Mouse (Mus musculus) liver, postnatal 0 days (tissue): ENCODE measurements around the gene Scp2.

ENCODE experiments used
- CTCF ChIP-seq: sonication (generic); IDR thresholded peaks from 2 replicates; pipeline ENCODE4 v1.5.1; 2016; ENCODE audit warnings: antibody characterized with exemption, low read depth
- EP300 ChIP-seq: IDR thresholded peaks from 2 replicates; pipeline ENCODE4 v1.6.1; 2016; ENCODE audit warnings: antibody characterized with exemption, low read depth, mild to moderate bottlenecking

DNA sequence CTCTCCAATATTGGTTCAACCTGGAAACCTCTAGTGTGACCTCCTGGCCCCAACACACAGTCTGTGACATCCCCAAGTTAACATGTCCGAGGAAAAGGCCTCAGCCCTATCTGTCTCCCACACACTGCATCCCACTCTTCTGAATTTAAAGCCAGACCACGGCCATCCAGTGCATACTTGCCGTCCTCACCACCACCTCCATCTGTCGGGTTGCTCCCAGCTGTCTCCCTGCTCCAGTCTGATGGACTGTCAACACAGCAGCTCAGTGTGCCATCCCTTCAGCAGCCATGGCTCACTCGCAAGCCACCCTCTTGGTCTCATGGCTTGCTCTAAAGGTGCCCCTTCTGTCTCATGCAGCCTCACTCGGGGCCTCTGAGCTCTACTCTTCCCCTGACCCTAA is 149.1 kb downstream of the Scp2 start:
- TF ChIP-seq EP300: no peak
- TF ChIP-seq CTCF: no peak
